Mouse (Mus musculus) heart, adult 2 months (tissue): ENCODE results near the gene Zfand6.
A peak's percentile ranks its signal among the peaks of the same experiment; 100 is the strongest.

Source experiments
- CTCF ChIP-seq: fragments of 200-600 bp; IDR thresholded peaks from 2 replicates; pipeline ENCODE4 v1.8.1; 2022; ENCODE audit warnings: antibody characterized with exemption, mild to moderate bottlenecking, moderate library complexity
- EP300 ChIP-seq: fragments of 200-500 bp; IDR thresholded peaks from 2 replicates; pipeline ENCODE4 v1.6.1; 2011; ENCODE audit warnings: low read depth, low read length, control low read depth; ENCODE audit not compliant: insufficient read depth
- POLR2A ChIP-seq: fragments of 200-500 bp; IDR thresholded peaks from 2 replicates; pipeline ENCODE4 v1.6.1; 2011; ENCODE audit warnings: mild to moderate bottlenecking, low read depth, low read length, control low read depth; ENCODE audit not compliant: insufficient read depth

DNA sequence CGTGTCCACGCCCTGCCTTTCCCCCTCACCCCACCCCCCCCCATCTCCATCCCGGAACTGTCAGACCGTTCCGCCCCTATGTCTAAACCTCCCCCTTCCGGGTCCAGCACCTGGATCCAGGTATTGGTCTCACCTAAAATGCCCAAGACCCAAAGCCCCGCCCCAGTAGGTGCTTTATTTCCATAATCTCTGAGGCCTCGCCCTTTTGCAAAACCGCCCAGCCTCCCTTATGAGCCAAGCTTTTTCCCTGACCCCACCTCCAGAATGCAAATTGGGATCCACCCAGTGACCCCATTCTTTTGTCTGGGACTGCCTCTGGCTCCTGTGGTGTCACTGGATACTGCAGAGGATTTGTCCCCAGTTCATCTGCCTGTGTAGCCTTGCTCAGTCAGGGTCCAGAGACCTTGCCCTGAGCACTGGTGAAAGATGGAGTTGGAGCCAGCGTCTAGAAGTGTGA, 83.4 kb downstream of the Zfand6 start, which contains the start of gene Fah:
- 0 out of 2 replicates have a peak, but pooled peaks have one; percentile 8 for TF ChIP-seq CTCF
- no peak for TF ChIP-seq POLR2A
- no peak for TF ChIP-seq EP300
